Mouse (Mus musculus): ENCODE results near the gene Nr1h2.

The Nr1h2 gene

GRCm38 (mm10) chr7:44553826-44554225, at the start of gene Nr1h2:
Gene Nr1h2 (minus strand): TSS chr7:44553951.
- DNase-seq: peak; percentile 91

- DNase-seq: peak; percentile 49
These were observed 49.6 kb upstream of the Nr1h2 start for GRCm38 (mm10) chr7:44603186-44603855.

GRCm38 (mm10) chr7:44602443-44602842, 48.7 kb upstream of the Nr1h2 start:
- DNase-seq: peak; percentile 73

- peak; percentile 34 for DNase-seq
These were observed 47.9 kb upstream of the Nr1h2 start for GRCm38 (mm10) chr7:44601646-44602045.

- DNase-seq: no peak
These were observed 47.0 kb upstream of the Nr1h2 start for GRCm38 (mm10) chr7:44600691-44601262.

GRCm38 (mm10) chr7:44598336-44598735, 44.6 kb upstream of the Nr1h2 start:
- peak; percentile 34 for DNase-seq

GRCm38 (mm10) chr7:44597666-44598065, 43.9 kb upstream of the Nr1h2 start:
- DNase-seq: peak; percentile 24

GRCm38 (mm10) chr7:44596996-44597538, 43.3 kb upstream of the Nr1h2 start:
- DNase-seq: no peak

GRCm38 (mm10) chr7:44596051-44596450, 42.3 kb upstream of the Nr1h2 start:
- no peak for DNase-seq

GRCm38 (mm10) chr7:44595131-44595561, 41.4 kb upstream of the Nr1h2 start:
- no peak for DNase-seq

- peak; percentile 83 for DNase-seq
These were observed 40.5 kb upstream of the Nr1h2 start for GRCm38 (mm10) chr7:44594291-44594690.

- DNase-seq: peak; percentile 96
These were observed 40.0 kb upstream of the Nr1h2 start for GRCm38 (mm10) chr7:44593775-44594174.

GRCm38 (mm10) chr7:44593051-44593450, 39.3 kb upstream of the Nr1h2 start:
- DNase-seq: peak; percentile 53

GRCm38 (mm10) chr7:44591348-44592116, 37.8 kb upstream of the Nr1h2 start:
- peak; percentile 65 for DNase-seq

GRCm38 (mm10) chr7:44590402-44591347, 36.9 kb upstream of the Nr1h2 start, which contains the start of gene Kcnc3:
Gene Kcnc3 (plus strand): TSS chr7:44590664.
- peak; percentile 98 for DNase-seq

GRCm38 (mm10) chr7:44589946-44590345, 36.2 kb upstream of the Nr1h2 start:
- peak; percentile 56 for DNase-seq

- peak; percentile 97 for DNase-seq
These were observed 35.4 kb upstream of the Nr1h2 start for GRCm38 (mm10) chr7:44589149-44589548.

GRCm38 (mm10) chr7:44588338-44588737, 34.6 kb upstream of the Nr1h2 start:
- peak; percentile 55 for DNase-seq

- DNase-seq: no peak
These were observed 33.9 kb upstream of the Nr1h2 start for GRCm38 (mm10) chr7:44587676-44588075.

- DNase-seq: peak; percentile 85
These were observed 33.2 kb upstream of the Nr1h2 start for GRCm38 (mm10) chr7:44586930-44587329.

GRCm38 (mm10) chr7:44586518-44586917, 32.8 kb upstream of the Nr1h2 start:
- peak; percentile 80 for DNase-seq

GRCm38 (mm10) chr7:44585606-44586005, 31.9 kb upstream of the Nr1h2 start:
- no peak for DNase-seq

All from cerebellum, adult 11 months (tissue).